Mouse (Mus musculus) megakaryocyte progenitor cell, adult 5-6 weeks (primary cell): ENCODE measurements around the gene Plcg1. TPM values are rescaled to one million over a fixed set of nuclear protein-coding genes. Genes with fewer than 3 reads are reported as not detected.

Source experiments
- ATAC-seq: replicated peaks from 2 replicates; pipeline ENCODE4 v1.8.0; 2016; ENCODE audit warnings: mild to moderate bottlenecking, moderate TSS enrichment, inconsistent platforms; ENCODE audit not compliant: poor library complexity
- total RNA-seq, 2 experiments: library from RNA; stranded (forward) in 1 of 2; stranded (reverse) in 1 of 2; fragments of 157-497, 149-512 nt in 1 of 2; fragments of 200-1000 nt in 1 of 2; gene quantifications; 2 replicates each; pipeline versions ENCODE4 v1.2.3 to v1.2.4; 2015 to 2017

The Plcg1 gene
- total RNA-seq, 2 experiments from 2014 or later, result 9.7 to 19.5 TPM

DNA sequence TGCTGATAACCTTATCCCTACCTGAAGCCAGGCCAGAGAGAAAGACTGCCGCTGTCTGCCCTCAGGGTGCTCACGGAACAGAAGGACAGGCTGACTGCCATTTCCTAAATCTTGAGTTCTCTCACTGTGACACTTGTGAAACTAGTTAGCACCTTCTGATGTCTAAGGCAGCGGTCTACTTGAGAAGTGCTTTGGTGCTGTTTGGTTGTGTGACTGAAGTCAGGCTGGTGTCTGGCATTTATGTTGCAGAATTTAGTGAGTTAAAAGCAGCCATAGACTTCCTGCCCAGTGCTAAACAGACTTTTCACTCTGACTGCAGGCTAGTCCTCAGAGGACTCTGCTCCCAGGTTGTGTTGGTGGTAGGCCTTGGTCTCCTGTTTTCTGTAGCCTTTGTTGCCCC, 3.2 kb downstream of the Plcg1 start:
- no peak for ATAC-seq

- no peak for ATAC-seq
These were observed 4.7 kb downstream of the Plcg1 start for GRCm38 (mm10) chr2:160735706-160736310.

DNA sequence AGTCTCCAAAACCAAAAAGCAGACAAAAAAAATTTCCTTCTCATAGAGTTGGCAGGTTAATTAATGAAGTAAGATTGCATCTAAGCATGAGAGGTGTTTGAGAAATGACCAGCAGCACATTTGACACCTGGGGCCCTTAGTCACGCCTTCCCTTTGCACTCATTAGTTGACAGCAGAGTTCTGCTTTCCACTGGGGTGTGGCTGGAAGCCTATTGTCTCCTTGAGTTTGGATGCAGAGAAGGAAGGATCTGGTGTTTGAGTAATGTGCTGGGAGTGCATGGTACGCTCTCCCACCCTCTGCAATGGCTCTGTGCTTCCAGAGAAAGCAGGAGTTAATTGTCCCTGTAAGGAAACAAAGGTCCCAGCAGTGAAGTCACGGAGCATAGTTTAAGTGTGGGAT, 5.4 kb downstream of the Plcg1 start:
- ATAC-seq, result no peak

GRCm38 (mm10) chr2:160738354-160738753, 7.3 kb downstream of the Plcg1 start:
- no peak for ATAC-seq

DNA sequence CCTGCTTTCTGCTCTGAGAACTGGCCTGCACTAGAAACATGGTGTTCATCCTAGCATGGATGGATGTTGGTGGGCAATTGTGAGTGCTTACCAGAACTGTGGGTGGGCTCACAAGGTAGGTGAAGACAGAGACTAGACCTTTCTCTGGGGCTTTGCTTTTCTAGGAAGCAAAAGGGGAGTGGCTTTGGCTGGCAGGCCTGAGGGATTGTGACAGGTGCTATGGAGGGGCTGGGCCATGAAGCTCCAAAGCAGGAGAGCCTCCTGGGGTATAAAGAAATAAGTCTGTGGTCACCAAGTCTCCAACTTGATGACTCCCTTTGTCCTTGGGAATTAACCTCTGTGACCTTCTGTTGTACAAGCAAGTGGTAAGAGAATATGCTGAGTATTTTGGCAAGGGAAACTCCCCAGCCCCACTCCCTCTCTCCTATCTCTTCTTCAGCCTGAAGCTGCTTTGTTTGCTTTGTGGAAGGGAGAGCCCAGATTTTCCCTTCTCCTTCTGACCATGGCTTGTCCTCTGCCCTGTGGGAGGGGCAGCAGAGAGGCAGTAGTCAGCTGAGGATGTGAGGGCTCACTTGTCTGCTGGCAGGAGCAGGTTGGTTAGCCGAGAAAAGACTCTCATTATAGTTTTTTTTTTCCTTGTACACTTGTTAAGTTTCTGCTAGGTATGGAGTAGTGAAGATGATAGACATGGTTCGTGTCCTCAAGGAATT, 8.7 kb downstream of the Plcg1 start:
- ATAC-seq, result no peak

GRCm38 (mm10) chr2:160740521-160741156, 9.5 kb downstream of the Plcg1 start:
- no peak for ATAC-seq

- peak; percentile 38 for ATAC-seq
These were observed 10.5 kb downstream of the Plcg1 start for GRCm38 (mm10) chr2:160741580-160741979.

DNA sequence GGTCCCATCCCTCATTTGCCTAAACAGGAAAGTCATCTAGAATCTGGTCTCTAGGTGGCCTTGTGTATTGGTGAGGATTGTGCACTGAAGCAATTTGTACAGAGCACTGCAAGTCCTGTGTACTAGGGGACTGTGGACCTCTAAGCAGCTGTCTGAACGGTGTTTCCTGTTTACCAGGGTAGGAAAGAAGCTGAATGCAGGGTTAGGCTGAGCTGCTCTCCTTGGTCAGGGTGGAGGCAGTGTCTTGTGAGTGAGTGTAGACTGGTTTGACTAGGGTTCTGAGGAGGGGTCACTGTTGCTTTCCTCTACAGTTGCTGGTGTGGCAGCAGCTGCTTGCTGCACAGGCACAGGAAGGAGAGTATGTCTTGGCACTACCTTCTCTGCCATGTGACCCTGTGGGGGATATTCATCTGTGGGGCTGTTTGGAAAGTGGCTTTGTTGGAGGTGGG, 11.1 kb downstream of the Plcg1 start:
- ATAC-seq, result 0 out of 2 replicates have a peak, but pooled peaks have one; percentile 15

GRCm38 (mm10) chr2:160744040-160744822, 13.1 kb downstream of the Plcg1 start:
- ATAC-seq, result peak; percentile 33

- ATAC-seq, result peak; percentile 56
These were observed 13.7 kb downstream of the Plcg1 start for GRCm38 (mm10) chr2:160744823-160745210.

- peak; percentile 35 for ATAC-seq
These were observed 14.4 kb downstream of the Plcg1 start for GRCm38 (mm10) chr2:160745497-160745896.

- ATAC-seq, result no peak
These were observed 15.5 kb downstream of the Plcg1 start for GRCm38 (mm10) chr2:160746637-160747036.

DNA sequence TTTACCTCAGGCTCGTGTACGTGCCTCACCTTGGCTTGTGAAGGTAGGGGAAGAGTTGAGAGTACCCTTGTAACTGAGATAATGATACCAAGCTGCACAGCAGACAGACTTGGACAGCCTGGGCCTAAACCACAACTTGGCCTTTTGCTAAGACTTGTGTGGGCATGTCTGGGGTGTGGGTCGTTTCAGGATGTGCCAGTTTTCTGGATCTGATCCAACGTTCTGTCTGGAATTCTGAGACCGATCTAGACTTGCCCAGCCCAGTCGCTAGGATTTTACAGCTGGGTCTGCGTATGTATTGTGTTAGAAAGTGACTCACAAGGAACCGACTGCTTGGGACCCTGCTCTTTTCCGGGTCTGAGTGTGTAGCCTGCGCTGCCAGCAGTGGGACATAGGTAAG, 16.0 kb downstream of the Plcg1 start:
- ATAC-seq, result no peak

DNA sequence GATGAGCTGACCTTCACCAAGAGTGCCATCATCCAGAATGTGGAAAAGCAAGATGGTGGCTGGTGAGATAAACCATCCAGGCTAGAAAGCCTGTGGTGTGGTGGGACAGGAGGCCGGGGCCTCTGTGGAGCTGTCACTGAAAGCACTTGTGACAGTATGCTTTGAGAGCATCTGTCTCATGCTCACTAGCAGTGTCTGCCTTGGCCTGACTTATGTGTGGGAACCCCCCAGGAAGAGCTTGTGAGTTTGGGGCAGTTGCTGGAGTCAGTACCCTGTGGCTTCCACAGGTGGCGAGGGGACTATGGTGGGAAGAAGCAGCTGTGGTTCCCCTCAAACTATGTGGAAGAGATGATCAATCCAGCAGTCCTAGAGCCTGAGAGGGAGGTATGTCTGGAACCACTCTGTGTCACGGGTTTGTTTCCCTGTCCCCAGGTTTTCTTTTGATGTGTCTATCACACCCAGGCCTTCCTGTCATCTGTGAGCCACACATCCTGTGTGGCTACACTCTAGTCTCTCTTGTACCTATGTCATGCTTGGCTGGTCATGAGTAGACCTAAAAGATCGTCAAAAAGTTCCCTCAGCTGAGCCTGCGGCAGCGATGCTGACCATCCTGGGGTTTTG, 25.6 kb downstream of the Plcg1 start:
- no peak for ATAC-seq

GRCm38 (mm10) chr2:160760433-160761184, 29.5 kb downstream of the Plcg1 start:
- ATAC-seq, result peak; percentile 72

GRCm38 (mm10) chr2:160763816-160764215, 32.7 kb downstream of the Plcg1 start:
- no peak for ATAC-seq

- ATAC-seq, result no peak
These were observed 33.3 kb downstream of the Plcg1 start for GRCm38 (mm10) chr2:160764386-160764785.

DNA sequence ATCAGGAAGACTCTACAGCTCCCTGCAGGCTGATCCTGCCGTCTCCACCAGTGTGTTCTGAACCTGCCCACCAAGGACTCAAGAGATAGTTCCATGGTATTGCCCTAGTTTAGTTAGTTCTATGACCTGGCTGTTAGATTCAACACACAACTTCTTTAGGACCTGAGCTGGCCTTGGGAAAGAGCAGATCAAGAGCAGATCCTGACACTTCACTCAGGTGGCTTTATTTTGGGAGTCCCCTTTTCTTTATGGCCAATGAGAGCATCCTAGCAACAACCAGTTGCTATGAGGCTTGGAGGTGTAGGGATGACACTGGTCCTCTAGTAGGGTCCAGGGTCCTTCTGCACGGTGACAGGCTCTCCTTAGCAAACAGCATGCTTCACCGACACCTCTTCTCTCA, 34.0 kb downstream of the Plcg1 start:
- ATAC-seq, result no peak

DNA sequence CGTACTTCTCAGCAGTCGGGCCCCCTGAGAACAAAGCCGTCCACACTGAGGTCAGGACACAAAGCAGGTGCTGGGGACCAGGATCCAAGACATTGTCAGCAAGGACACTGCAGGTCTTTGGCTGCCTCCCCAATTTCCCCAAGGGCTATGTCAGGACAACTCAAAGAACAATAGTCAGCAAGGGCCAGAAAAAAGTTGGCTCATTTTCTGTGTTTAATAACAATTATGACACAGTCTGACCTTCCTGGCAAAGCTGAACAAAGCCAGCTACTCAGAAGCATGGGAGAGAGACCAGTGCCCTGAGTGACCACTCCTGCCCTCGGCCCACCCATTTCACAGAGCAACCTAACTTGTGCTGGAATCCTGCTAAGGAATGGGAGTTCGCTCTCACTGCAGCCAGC, 35.3 kb downstream of the Plcg1 start:
- ATAC-seq, result no peak

GRCm38 (mm10) chr2:160767201-160767600, 36.1 kb downstream of the Plcg1 start:
- no peak for ATAC-seq
